Mouse (Mus musculus) urinary bladder, adult 2 months (tissue): ENCODE measurements around the gene Tnfsfm13. TPM values are rescaled to one million over a fixed set of nuclear protein-coding genes. Genes with fewer than 3 reads are reported as not detected.

ENCODE experiments used
- DNase-seq: peaks from one replicate; pipeline ENCODE4 v3.0.0; 2022; ENCODE audit warnings: low spot score
- polyA plus RNA-seq: library from polyadenylated mRNA; depleted of rRNA; stranded (reverse); fragments of >200 nt; gene quantifications from 2 replicates; pipeline ENCODE4 v1.2.3, GENCODE M21; 2012

Gene Tnfsfm13
- polyA plus RNA-seq, 1 experiment: 10.0 TPM

DNA sequence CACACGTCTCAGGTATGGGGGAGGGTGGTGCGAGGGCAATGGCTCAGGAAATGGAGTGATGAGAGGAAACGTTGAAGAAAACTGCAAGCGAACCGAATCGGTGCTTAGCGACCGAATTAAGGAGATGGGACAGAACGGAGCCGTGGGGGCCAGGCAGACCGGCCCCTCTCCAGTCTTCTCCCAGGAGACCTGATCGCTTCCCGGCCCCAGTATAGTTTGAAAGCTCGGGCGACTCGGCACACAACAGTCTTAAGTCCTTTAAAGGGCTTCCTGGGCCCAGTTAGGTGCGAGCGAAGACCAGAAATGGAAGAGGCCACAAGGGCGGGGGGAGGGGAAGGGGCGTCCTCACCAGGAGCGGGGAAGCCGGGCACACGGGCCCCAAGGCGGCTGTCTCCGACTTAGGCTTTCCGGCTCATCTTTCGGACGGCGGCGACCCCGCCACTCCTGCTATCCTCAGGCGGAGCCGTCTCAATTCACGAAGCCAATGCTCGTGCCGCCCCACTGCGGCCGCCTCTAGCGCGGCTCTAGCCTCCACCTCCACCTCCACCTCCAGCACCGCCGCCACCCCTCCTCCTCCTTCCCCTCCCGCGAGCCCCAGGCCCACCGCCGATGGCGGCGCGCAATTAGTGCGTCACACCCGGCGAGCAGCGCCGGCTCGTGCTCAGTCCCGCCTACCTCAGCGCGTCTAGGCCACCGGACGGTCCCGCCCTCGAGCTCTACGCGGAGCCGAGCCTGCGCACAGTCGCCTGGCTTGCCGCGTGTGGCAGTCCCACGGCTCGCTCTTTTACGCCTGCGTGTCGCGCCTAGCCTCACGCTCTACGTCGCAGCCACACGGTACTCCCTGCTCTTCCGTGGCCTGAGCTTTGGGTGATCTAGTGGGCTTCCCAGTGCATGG is 14.3 kb downstream of the Tnfsfm13 start, which contains the start of gene Senp3:
Senp3 (minus strand) TSS at position 771 of the 895 bp plus-strand sequence.
- peak; percentile 93 for DNase-seq

- DNase-seq: no peak
Observed at GRCm38 (mm10) chr11:69680136-69680855, 15.6 kb downstream of the Tnfsfm13 start.

GRCm38 (mm10) chr11:69679144-69679543 is 16.8 kb downstream of the Tnfsfm13 start:
- no peak for DNase-seq

GRCm38 (mm10) chr11:69672211-69672706 is 23.6 kb downstream of the Tnfsfm13 start, which contains the start of gene Eif4a1:
Eif4a1 (minus strand) TSS chr11:69672423.
- DNase-seq: peak; percentile 97

DNA sequence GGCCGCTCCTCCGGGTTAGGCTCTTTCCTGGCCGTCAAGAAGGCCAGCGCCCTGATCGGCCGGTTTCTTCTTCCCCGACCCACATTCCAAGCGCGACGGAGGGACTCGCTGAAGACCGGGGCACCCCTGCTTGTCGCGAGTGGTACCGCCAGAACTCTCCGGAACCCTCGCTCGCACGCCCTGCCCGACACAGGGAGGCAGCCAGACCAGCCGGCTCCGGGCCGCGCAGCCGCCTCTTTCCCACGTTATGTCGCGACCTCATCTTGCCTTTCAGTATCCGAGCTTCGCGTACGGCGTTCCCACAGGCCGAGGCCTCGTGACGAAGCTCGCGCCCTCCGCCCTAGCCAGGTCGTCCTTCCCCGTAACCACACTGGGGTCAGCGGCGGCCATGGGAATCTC is 24.2 kb downstream of the Tnfsfm13 start:
- DNase-seq: no peak

- peak; percentile 89 for DNase-seq
Observed at GRCm38 (mm10) chr11:69670786-69671725, 24.8 kb downstream of the Tnfsfm13 start.

GRCm38 (mm10) chr11:69666665-69667005 is 29.3 kb downstream of the Tnfsfm13 start:
- DNase-seq: no peak

- no peak for DNase-seq
Observed at GRCm38 (mm10) chr11:69665961-69666664, 29.8 kb downstream of the Tnfsfm13 start, which contains the start of gene Cd68. Cd68 (minus strand) TSS chr11:69666153.

- no peak for DNase-seq
Observed at GRCm38 (mm10) chr11:69665457-69665960, 30.4 kb downstream of the Tnfsfm13 start.

DNA sequence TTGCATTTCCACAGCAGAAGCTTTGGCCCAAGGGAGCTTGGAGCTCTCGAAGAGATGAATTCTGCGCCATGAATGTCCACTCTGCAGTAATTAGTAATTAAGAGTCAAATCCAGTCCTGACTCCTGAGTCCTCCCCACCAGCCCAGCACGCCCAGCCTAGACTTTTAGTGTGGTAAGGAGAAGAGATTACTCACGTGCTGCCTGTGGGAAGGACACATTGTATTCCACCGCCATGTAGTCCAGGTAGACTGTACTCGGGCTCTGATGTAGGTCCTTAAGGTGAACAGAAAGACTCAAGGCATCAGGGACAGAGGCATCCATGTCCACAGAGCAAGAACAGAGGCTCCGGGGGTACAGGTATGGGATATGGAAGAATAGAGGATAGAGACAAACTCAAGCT is 31.1 kb downstream of the Tnfsfm13 start:
- no peak for DNase-seq

DNA sequence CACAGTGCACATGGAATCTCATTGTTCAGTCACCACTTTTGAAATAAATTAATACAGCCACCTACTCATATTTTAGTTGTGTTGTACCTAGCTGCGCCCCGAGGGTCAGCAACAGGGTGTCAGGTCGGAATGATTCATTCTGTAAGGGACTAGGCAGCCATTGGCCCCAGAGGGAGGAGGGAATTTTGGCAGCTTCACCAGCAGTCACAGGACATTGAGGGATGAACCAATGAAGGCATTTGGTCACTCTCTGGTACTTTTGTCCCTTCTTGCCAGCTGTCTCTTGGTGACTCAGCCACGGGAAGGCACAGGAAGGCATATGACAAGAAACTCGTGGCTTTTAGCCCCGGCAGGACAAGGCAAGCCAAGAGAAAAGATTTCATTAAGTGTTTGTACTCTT is 32.1 kb downstream of the Tnfsfm13 start:
- DNase-seq: no peak

GRCm38 (mm10) chr11:69662967-69663671 is 32.8 kb downstream of the Tnfsfm13 start:
- no peak for DNase-seq

- peak; percentile 91 for DNase-seq
Observed at GRCm38 (mm10) chr11:69662213-69662966, 33.5 kb downstream of the Tnfsfm13 start, which contains the start of gene Mpdu1. Mpdu1 (minus strand) TSS chr11:69662642.

GRCm38 (mm10) chr11:69661221-69661881 is 34.5 kb downstream of the Tnfsfm13 start:
- DNase-seq: no peak

- DNase-seq: no peak
Observed at GRCm38 (mm10) chr11:69657462-69657881, 38.4 kb downstream of the Tnfsfm13 start.

DNA sequence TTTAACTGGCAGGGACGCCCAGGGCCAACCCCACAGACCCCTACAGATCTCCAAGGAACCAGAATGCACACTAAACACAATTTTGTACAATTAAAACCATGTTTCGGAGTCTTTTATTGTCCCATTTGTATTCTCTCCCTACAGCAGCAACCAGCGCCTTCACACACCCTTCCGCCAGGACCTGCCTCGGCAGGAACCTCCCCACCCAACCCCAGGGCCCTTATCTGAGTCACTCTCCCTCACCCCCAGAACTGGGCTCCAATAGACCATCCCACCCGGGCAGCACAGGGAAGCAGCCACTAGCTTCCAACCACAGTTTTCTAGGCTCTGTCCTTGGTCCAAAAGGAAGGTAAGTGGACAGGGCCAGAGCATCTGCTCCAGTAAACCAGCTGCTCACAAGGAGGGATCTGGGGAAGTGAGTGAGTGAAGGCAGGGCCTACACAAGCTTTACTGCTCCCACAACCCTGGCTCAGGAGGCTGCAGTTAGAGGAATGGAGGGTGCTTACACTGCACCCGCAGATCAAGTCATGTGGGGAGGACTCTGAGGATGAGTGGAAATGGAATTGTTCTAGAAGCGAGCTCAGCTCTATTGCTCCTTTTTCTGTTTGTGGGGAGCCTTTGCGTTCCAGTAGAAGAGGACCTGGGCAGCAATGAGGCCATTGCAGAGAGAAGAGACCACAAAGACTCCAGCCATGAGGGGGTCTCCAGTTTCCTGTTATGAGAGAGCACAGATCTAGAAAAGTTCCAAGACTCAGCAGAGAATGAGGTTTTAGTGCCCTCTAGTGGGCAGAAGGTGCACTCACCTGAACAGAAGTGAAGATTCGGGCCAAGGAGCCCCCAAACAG is 39.1 kb downstream of the Tnfsfm13 start:
- no peak for DNase-seq

- peak; percentile 62 for DNase-seq
Observed at GRCm38 (mm10) chr11:69656065-69656455, 39.8 kb downstream of the Tnfsfm13 start.
